22 mouse cellular contexts compared by ENCODE assay signal in the genomic region with DNA sequence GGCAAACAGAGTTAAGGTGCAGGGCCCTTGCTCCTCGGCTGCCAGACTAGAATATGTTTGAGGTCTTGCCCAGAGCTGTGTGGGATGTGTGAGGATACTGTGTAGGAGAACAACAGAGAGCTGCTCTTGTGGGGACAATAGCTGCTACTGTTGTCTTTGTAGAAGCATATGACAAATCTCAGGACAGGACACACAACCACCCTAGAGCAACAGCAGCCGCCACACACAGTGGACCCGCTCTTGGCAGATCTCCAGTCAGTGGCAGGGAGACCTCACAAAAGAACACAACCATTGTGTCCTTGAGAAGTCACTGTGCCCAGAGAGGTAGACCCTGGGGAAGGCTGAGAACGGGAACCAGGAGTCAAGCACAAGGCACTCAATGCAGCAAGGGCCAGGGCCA.
"Had no signal": no experiment of that assay in that cellular context is flagged by ENCODE, and none has a peak within 500 bp of the region (broad histone marks: within the 10 kb centered on the region; RNA-seq: fewer than 3 reads in every experiment).

No protein-coding gene starts in this region.

- H3K9me3 ChIP-seq: limb, embryonic 12.5 days; limb, embryonic 15.5 days; midbrain, embryonic 12.5 days; midbrain, embryonic 15.5 days; neural tube, embryonic 13.5 days had no signal

- H3K27ac ChIP-seq: kidney, postnatal 0 days; layer of hippocampus, adult 2 months; limb, embryonic 12.5 days; limb, embryonic 15.5 days; liver, embryonic 14.5 days; macrophage; midbrain, embryonic 12.5 days; midbrain, embryonic 15.5 days; neural tube, embryonic 13.5 days; stomach, postnatal 0 days had no signal

- H3K9ac ChIP-seq: limb, embryonic 12.5 days; limb, embryonic 15.5 days; liver, embryonic 14.5 days; liver, postnatal 0 days; lung, embryonic 14.5 days; midbrain, embryonic 12.5 days; midbrain, embryonic 15.5 days; neural tube, embryonic 13.5 days had no signal

- H3K36me3 ChIP-seq: limb, embryonic 12.5 days; limb, embryonic 15.5 days; midbrain, embryonic 12.5 days; midbrain, embryonic 15.5 days; neural tube, embryonic 13.5 days had no signal

- DNase-seq: kidney, adult 2 months; left cerebral cortex, postnatal 4 days; liver, postnatal 0 days; lung, embryonic 14.5 days; right cerebral cortex, adult 18-20 months; right cerebral cortex, postnatal 14 days; right cerebral cortex, postnatal 4 days; thymus, adult 2 months; thymus, postnatal 14 days; thymus, postnatal 4 days had no signal

- H3K4me3 ChIP-seq: layer of hippocampus, adult 2 months; limb, embryonic 12.5 days; limb, embryonic 15.5 days; midbrain, embryonic 12.5 days; midbrain, embryonic 15.5 days; myocyte; neural tube, embryonic 13.5 days had no signal

- ATAC-seq: liver, postnatal 0 days; midbrain, embryonic 15.5 days had no signal

- H3K27me3 ChIP-seq: limb, embryonic 12.5 days; limb, embryonic 15.5 days; midbrain, embryonic 12.5 days; midbrain, embryonic 15.5 days; neural tube, embryonic 13.5 days had no signal

- H3K4me2 ChIP-seq: limb, embryonic 12.5 days; limb, embryonic 15.5 days; liver, embryonic 11.5 days; lung, embryonic 14.5 days; midbrain, embryonic 12.5 days; midbrain, embryonic 15.5 days; neural tube, embryonic 13.5 days had no signal
